Comparison of ENCODE assay signal across 8 mouse cellular contexts in the genomic region with DNA sequence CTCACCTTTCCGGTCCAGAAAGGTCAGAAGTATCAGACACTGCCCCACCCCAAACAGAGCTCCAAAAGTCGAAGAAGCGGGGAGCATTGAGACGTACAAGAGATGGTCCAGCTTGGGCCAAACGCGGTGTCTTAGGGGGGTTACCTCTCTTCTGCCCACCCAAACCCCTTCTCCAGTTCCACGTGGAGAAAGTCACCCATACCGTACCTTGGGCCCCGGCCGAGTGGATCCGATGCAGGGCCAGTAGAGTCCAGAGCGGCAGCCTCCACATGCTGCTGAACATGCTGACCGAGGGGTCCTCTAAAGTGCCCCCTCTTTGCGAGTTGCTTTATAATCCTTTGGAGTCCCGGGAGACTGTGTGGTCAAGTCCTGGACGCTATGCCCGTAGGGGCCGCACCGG. TPM values are rescaled to one million over a fixed set of nuclear protein-coding genes. Genes with fewer than 3 reads are reported as not detected.
A peak's percentile ranks its signal among the peaks of the same experiment; 100 is the strongest.
DNase-seq lines count a peak whose midpoint lies in the region; ATAC-seq and TF ChIP-seq lines count a peak whose summit lies in the region.

No protein-coding gene starts in this region.

- H3K27me3 ChIP-seq in heart, adult 2 months (ENCODE audit: control insufficient read depth, insufficient read depth, low read length), result peaks cover 7% of the 10 kb centered on the region
- peaks cover 28% of the 10 kb centered on the region for H3K27me3 ChIP-seq in spleen, adult 2 months (ENCODE audit: control insufficient read depth, insufficient read depth, low read length)
- H3K27me3 ChIP-seq in liver, embryonic 13.5 days, result peaks cover 83% of the 10 kb centered on the region
- no peaks in the 10 kb centered on the region for H3K27me3 ChIP-seq in stomach, postnatal 0 days (ENCODE audit: control insufficient read depth, insufficient read depth, low read length)

- 0 out of 2 replicates have a peak, but pooled peaks have one; percentile 9 for ATAC-seq in liver, embryonic 13.5 days (ENCODE audit: low read depth)
- ATAC-seq in stomach, postnatal 0 days (ENCODE audit: low FRiP score, low TSS enrichment), result no peak

- no peaks in the 10 kb centered on the region for H3K79me2 ChIP-seq in heart, adult 2 months (replicated peaks; ENCODE audit: control insufficient read depth, insufficient read depth, low read length)

- H3K27ac ChIP-seq in heart, adult 2 months, result no peak overlapping the region
- H3K27ac ChIP-seq in spleen, adult 2 months (ENCODE audit: insufficient read depth, low read length), result no peak overlapping the region
- H3K27ac ChIP-seq in liver, embryonic 13.5 days, result no peak overlapping the region
- H3K27ac ChIP-seq in stomach, postnatal 0 days (replicated peaks), result no peak overlapping the region

- TF ChIP-seq POLR2A in heart, adult 2 months (IDR thresholded peaks at IDR 0.05; ENCODE audit: insufficient read depth, low read depth, low read length), result no peak
- no peak for TF ChIP-seq POLR2A in spleen, adult 2 months (IDR thresholded peaks at IDR 0.05; ENCODE audit: low read depth, low read length)

- intact Hi-C loops in heart, adult 2 months (cut with DNase I), result loop anchor here (5.0 kb wide), 1 partner anchor 198 kb away; no protein-coding TSS in a partner anchor

- no peaks in the 10 kb centered on the region for H3K4me1 ChIP-seq in heart, adult 2 months (ENCODE audit: control insufficient read depth, insufficient read depth, low read length)
- peaks cover 15% of the 10 kb centered on the region for H3K4me1 ChIP-seq in spleen, adult 2 months (ENCODE audit: control insufficient read depth, insufficient read depth, insufficient read length)
- no peaks in the 10 kb centered on the region for H3K4me1 ChIP-seq in liver, embryonic 13.5 days (replicated peaks)
- peaks cover 3% of the 10 kb centered on the region; the same call in 1 of the 2 replicates for H3K4me1 ChIP-seq in stomach, postnatal 0 days (replicated peaks; ENCODE audit: control insufficient read depth, insufficient read depth)

- TF ChIP-seq CTCF in heart, adult 2 months (IDR thresholded peaks at IDR 0.05), result no peak
- TF ChIP-seq CTCF in spleen, adult 2 months (IDR thresholded peaks at IDR 0.05; ENCODE audit: extremely low read depth, insufficient read depth, insufficient read length, insufficient replicate concordance), result no peak
- TF ChIP-seq CTCF in stomach, postnatal 0 days (IDR thresholded peaks at IDR 0.05; ENCODE audit: low read depth), result no peak

- H3K9ac ChIP-seq in heart, adult 2 months (ENCODE audit: low read depth, low read length), result no peak overlapping the region
- H3K9ac ChIP-seq in liver, embryonic 13.5 days, result no peak overlapping the region; the same call in 1 of the 2 replicates
- H3K9ac ChIP-seq in stomach, postnatal 0 days (ENCODE audit: low read length), result peak overlapping the region; percentile 65

- TF ChIP-seq EP300 in heart, adult 2 months (IDR thresholded peaks at IDR 0.05; ENCODE audit: insufficient read depth, low read depth, low read length), result no peak
- TF ChIP-seq EP300 in stomach, postnatal 0 days (optimal IDR thresholded peaks at IDR 0.05), result no peak

- 3% methylated on average over 19 of the region's 19 CpGs for WGBS in heart, adult 2 months
- 8% methylated on average over 19 of the region's 19 CpGs for WGBS in spleen, adult 2 months
- WGBS in liver, embryonic 13.5 days (ENCODE audit: insufficient replicate concordance), result 8% methylated on average over 19 of the region's 19 CpGs
- 4% methylated on average over 19 of the region's 19 CpGs for WGBS in stomach, postnatal 0 days

- H3K36me3 ChIP-seq in heart, adult 2 months (ENCODE audit: control insufficient read depth, insufficient read depth, low read length), result no peaks in the 10 kb centered on the region
- no peaks in the 10 kb centered on the region for H3K36me3 ChIP-seq in spleen, adult 2 months (ENCODE audit: control insufficient read depth, insufficient read depth, low read length)
- H3K36me3 ChIP-seq in liver, embryonic 13.5 days, result no peaks in the 10 kb centered on the region
- no peaks in the 10 kb centered on the region for H3K36me3 ChIP-seq in stomach, postnatal 0 days (ENCODE audit: control insufficient read depth, insufficient read depth, low read length)

- no peaks in the 10 kb centered on the region for H3K9me3 ChIP-seq in liver, embryonic 13.5 days (replicated peaks)
- no peaks in the 10 kb centered on the region for H3K9me3 ChIP-seq in stomach, postnatal 0 days (ENCODE audit: control insufficient read depth, low read length)

- peak overlapping the region; percentile 45 for H3K4me3 ChIP-seq in heart, adult 2 months
- H3K4me3 ChIP-seq in spleen, adult 2 months (ENCODE audit: extremely low read depth, insufficient read depth, insufficient read length), result peak overlapping the region; percentile 9; the same call in 1 of the 2 replicates
- peak overlapping the region; percentile 52 for H3K4me3 ChIP-seq in liver, embryonic 13.5 days (replicated peaks)
- H3K4me3 ChIP-seq in stomach, postnatal 0 days (ENCODE audit: low read depth, low read length), result peak overlapping the region; percentile 58

- peak overlapping the region; percentile 59 for H3K4me2 ChIP-seq in liver, embryonic 13.5 days
- H3K4me2 ChIP-seq in stomach, postnatal 0 days (replicated peaks; ENCODE audit: low read depth), result peak overlapping the region; percentile 95

- no peak for DNase-seq in heart, adult 2 months
- DNase-seq in heart, adult 9 months (ENCODE audit: low spot score in 2 of 2), result no peak
- no peak for DNase-seq in spleen, adult 2 months (ENCODE audit: low read depth in 1 of 2, low spot score in 2 of 2)
- no peak for DNase-seq in spleen, adult 18-20 months
- no peak for DNase-seq in liver, embryonic 13.5 days
- DNase-seq in stomach, postnatal 0 days (ENCODE audit: low spot score), result no peak
- no peak for DNase-seq in urinary bladder, postnatal 14 days (ENCODE audit: low spot score)
- DNase-seq in layer of hippocampus, postnatal 10 days (ENCODE audit: low spot score in 2 of 2), result no peak

RNA-seq across cellular contexts. Expression of gene Sdk2, which starts 1.2 kb away (rescaled TPM):
- 1 to 10 TPM; 1.5 to 1.9 TPM for total RNA-seq in heart, adult 2 months (2021)
- polyA plus RNA-seq in heart, adult 2 months (2012; rRNA removed), result 0.41 and 0.49 TPM in 2 replicates
- 3.0 and 4.1 TPM in 2 replicates for polyA plus RNA-seq in spleen, adult 2 months (2012; rRNA removed)
- polyA plus RNA-seq in liver, embryonic 13.5 days (2015; fragmentation: Nextera tagmentation; extraction: Ambion mirVana), result 0.28 and 0.39 TPM in 2 replicates
- polyA plus RNA-seq in stomach, postnatal 0 days (2015; fragmentation: Nextera tagmentation; extraction: Ambion mirVana), result 0.45 and 0.75 TPM in 2 replicates
- total RNA-seq in layer of hippocampus, postnatal 10 days (2021), result 10 to 100 TPM; 25.5 to 26.9 TPM
